Mouse (Mus musculus) kidney, adult 2 months (tissue): ENCODE data around the gene Spin1.

Experiments
- CTCF ChIP-seq: fragments of 200-500 bp; conservative IDR thresholded peaks from 2 replicates; pipeline ENCODE4 v1.5.1; 2011; ENCODE audit warnings: low read depth, mild to moderate bottlenecking, control low read depth, low read length, moderate library complexity, mixed read lengths; ENCODE audit not compliant: insufficient read depth, insufficient read length
- POLR2A ChIP-seq: fragments of 200-500 bp; IDR thresholded peaks from one replicate; pipeline ENCODE4 v1.6.1; 2011; ENCODE audit warnings: low read depth, low read length, control low read depth

- TF ChIP-seq CTCF: no peak
- TF ChIP-seq POLR2A: no peak
Observed at GRCm38 (mm10) chr13:51063721-51064120, 37.0 kb upstream of the Spin1 start.
